Mouse (Mus musculus) limb, embryonic 14.5 days (tissue): Measurements from ENCODE around the gene Phactr2. TPM values are rescaled to one million over a fixed set of nuclear protein-coding genes. Genes with fewer than 3 reads are reported as not detected.

Experiments
- ATAC-seq: fragments of 200-750 bp; cut with Nextera tagmentation; 2 replicates; pipeline ENCODE4 v1.8.0; 2017; ENCODE audit warnings: low read depth, moderate number of reproducible peaks, moderate TSS enrichment; ENCODE audit not compliant: low FRiP score
- DNase-seq: peaks from one replicate; pipeline ENCODE4 v3.0.0-alpha.2; 2015; ENCODE audit warnings: low spot score
- H3K27ac ChIP-seq: fragments of 300-500 bp; sonication (generic); replicated peaks from 2 replicates; pipeline ENCODE4 v1.5.1; 2014; ENCODE audit warnings: low read depth, mild to moderate bottlenecking, low read length, moderate library complexity, mixed read lengths
- H3K27me3 ChIP-seq: fragments of 300-500 bp; sonication (generic); 2 replicates; pipeline ENCODE4 v1.6.1; 2014; ENCODE audit warnings: low read length, mixed read lengths; ENCODE audit not compliant: control insufficient read depth, insufficient read depth
- H3K36me3 ChIP-seq: fragments of 300-500 bp; sonication (generic); 2 replicates; pipeline ENCODE4 v1.6.1; 2014; ENCODE audit warnings: mild to moderate bottlenecking, low read length, moderate library complexity, mixed read lengths; ENCODE audit not compliant: control insufficient read depth, insufficient read depth
- H3K4me1 ChIP-seq: fragments of 300-500 bp; sonication (generic); 2 replicates; pipeline ENCODE4 v1.6.1; 2014; ENCODE audit warnings: antibody characterized with exemption, low read length, mixed read lengths; ENCODE audit not compliant: control insufficient read depth, insufficient read depth
- H3K4me2 ChIP-seq: fragments of 300-500 bp; sonication (generic); replicated peaks from 2 replicates; pipeline ENCODE4 v1.6.1; 2014; ENCODE audit warnings: low read depth, mild to moderate bottlenecking, low read length, moderate library complexity; ENCODE audit not compliant: severe bottlenecking
- H3K4me3 ChIP-seq: fragments of 300-500 bp; sonication (generic); replicated peaks from 2 replicates; pipeline ENCODE4 v1.5.1; 2014; ENCODE audit warnings: low read length
- H3K9ac ChIP-seq: fragments of 300-500 bp; sonication (generic); 2 replicates; pipeline ENCODE4 v1.6.1; 2014; ENCODE audit warnings: mild to moderate bottlenecking, low read depth, low read length, moderate library complexity; ENCODE audit not compliant: severe bottlenecking
- H3K9me3 ChIP-seq: fragments of 300-500 bp; sonication (generic); 2 replicates; pipeline ENCODE4 v1.6.1; 2016; ENCODE audit warnings: low read length; ENCODE audit not compliant: control insufficient read depth
- POLR2A ChIP-seq: fragments of 200-500 bp; IDR thresholded peaks from 2 replicates; pipeline ENCODE4 v1.8.0; 2012; ENCODE audit warnings: inconsistent platforms, mild to moderate bottlenecking, moderate library complexity, borderline replicate concordance; ENCODE audit not compliant: insufficient read depth, insufficient read length; ENCODE audit errors: extremely low read depth
- WGBS: fragments of 180-500 bp; shearing (Covaris S2); extraction: QIAGEN DNeasy Blood & Tissue Kit; methylation state at CpG from one replicate; pipeline ENCODE4 v1.1.7; 2014; 5-methylcytosine and 5-hydroxymethylcytosine counted together
- polyA plus RNA-seq, 2 experiments: library from polyadenylated mRNA; depleted of rRNA in 1 of 2; stranded (reverse) in 1 of 2; unstranded in 1 of 2; fragments of >200 nt; fragmentation: Nextera tagmentation in 1 of 2; extraction: Ambion mirVana in 1 of 2; gene quantifications; 2 replicates each; pipeline versions ENCODE4 v1.2.1 to v1.2.3; 2012 to 2014

The Phactr2 gene
- polyA plus RNA-seq, 2 experiments, result 20.0 to 36.5 TPM

DNA sequence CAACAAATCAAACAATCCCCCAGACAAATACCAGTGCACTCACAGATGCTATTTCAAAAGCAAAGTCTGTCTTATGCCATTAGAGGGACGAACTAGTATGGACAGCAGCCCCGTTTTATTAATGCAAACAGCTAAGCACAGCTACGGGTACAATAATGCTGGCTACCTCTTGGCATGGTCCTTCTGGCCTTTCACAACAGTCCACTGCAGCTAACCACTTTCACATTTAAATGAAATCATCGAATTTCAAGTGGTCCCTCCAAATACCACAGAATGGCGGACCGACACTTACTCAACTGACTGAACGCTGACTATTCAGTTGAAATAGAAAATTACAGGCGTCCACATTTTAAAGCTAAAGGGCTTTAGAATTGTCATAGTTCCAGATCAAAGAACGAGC is 261.9 kb downstream of the Phactr2 start:
- no peak for TF ChIP-seq POLR2A
- Histone ChIP-seq H3K4me1 (peaks cover 3% of the 10 kb centered on the region; the same call in 1 of the 2 replicates), H3K27me3 (no peaks in the 10 kb centered on the region), H3K4me2 (no peak overlapping the region), H3K36me3 (no peaks in the 10 kb centered on the region; the same call in 1 of the 2 replicates), H3K9me3 (no peaks in the 10 kb centered on the region), H3K9ac (no peak overlapping the region), H3K4me3 (no peak overlapping the region), H3K27ac (no peak overlapping the region)
- ATAC-seq, result no peak
- no peak for DNase-seq
- 75% methylated on average over 9 of the region's 9 CpGs for WGBS

DNA sequence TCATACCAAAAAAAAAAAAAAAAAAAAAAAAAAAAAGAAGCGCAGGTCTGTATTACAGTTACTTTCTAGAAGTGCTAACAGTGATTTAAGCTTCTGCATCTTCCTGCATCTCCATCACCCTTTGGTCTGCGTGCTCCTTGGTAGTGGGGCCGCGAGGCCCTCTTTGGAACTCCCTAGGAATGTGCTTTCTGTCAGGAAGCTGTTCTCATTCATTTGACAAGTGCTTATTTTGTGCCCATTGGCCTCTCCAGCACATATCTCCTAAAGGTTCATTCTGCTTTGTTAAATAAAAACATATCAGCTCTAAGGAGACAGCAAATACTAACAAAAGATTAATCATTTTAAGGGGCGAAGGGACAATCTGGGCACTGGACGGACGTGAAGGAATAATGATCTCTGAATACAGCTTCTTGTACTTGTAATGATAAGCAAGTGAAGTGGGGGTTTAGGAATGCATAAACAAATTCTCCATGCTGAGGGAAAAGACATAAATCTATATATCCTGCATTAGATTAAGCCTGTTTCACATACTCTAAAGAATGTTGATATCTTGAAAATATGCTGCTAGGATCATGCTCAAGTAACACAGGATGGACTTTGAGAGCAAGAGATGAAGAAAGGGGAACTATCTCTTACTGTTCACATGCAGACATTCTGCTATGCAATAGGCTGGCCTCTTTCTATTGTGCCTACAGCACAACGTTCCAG is 264.1 kb downstream of the Phactr2 start:
- H3K4me3 ChIP-seq, result no peak overlapping the region
- H3K27me3 ChIP-seq, result no peaks in the 10 kb centered on the region
- no peak overlapping the region for H3K4me2 ChIP-seq
- no peak for TF ChIP-seq POLR2A
- peaks cover 3% of the 10 kb centered on the region; the same call in 1 of the 2 replicates for H3K4me1 ChIP-seq
- H3K27ac ChIP-seq, result no peak overlapping the region
- DNase-seq (no peak), ATAC-seq (no peak)
- no peak overlapping the region for H3K9ac ChIP-seq
- 67% methylated on average over 8 of the region's 8 CpGs for WGBS
- no peaks in the 10 kb centered on the region; the same call in 1 of the 2 replicates for H3K36me3 ChIP-seq
- H3K9me3 ChIP-seq, result no peaks in the 10 kb centered on the region

DNA sequence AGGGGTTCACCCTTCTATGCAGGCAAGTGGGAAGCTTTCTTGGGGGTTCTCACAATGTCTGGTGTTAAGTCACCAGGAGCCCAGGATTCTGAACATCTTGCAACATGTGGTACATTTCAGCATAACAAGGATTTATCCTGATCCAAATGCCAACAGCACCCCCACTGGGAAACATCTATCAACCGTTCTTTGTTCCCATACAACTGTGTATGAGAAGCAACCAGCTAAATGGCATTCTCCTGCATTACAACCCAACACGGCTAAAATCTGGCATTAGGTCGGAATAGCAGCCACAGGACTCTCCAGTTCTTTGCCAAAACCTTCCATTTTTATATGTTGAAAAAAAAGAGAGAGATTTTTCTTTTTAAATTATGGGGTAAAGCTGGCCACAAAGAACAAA is 264.7 kb downstream of the Phactr2 start:
- no peak for ATAC-seq
- no peak for DNase-seq
- no peak overlapping the region for H3K9ac ChIP-seq
- no peak for TF ChIP-seq POLR2A
- no peaks in the 10 kb centered on the region; the same call in 1 of the 2 replicates for H3K36me3 ChIP-seq
- no peak overlapping the region for H3K4me3 ChIP-seq
- no peak overlapping the region for H3K4me2 ChIP-seq
- 79% methylated on average over 3 of the region's 3 CpGs for WGBS
- H3K27ac ChIP-seq, result no peak overlapping the region
- H3K9me3 ChIP-seq, result no peaks in the 10 kb centered on the region
- no peaks in the 10 kb centered on the region for H3K27me3 ChIP-seq
- peaks cover 3% of the 10 kb centered on the region; the same call in 1 of the 2 replicates for H3K4me1 ChIP-seq

DNA sequence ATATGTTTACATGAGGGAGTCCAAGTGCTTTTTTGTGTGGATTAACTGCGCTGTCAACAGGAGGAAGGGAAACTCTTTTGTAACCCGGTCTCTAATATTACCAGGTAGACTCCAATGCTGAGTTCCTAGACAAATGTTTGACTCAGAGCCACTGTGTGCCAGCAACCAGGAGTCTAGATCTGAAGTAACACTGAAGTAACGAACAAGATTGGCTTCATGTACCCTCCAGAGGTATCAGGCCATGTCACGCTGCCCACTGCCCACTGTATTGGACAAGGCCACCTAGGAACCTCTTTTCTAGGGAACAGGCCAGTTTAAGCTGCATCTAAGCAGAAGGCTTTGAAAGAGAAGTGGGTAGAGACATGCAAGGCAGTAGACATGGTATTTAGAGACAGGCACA is 265.2 kb downstream of the Phactr2 start:
- Histone ChIP-seq H3K9ac (no peak overlapping the region), H3K27me3 (no peaks in the 10 kb centered on the region), H3K4me1 (peaks cover 3% of the 10 kb centered on the region; the same call in 1 of the 2 replicates), H3K4me2 (no peak overlapping the region), H3K4me3 (no peak overlapping the region), H3K9me3 (no peaks in the 10 kb centered on the region), H3K36me3 (no peaks in the 10 kb centered on the region; the same call in 1 of the 2 replicates), H3K27ac (no peak overlapping the region)
- ATAC-seq (no peak), DNase-seq (no peak)
- no peak for TF ChIP-seq POLR2A
- 86% methylated on average over 4 of the region's 4 CpGs for WGBS

DNA sequence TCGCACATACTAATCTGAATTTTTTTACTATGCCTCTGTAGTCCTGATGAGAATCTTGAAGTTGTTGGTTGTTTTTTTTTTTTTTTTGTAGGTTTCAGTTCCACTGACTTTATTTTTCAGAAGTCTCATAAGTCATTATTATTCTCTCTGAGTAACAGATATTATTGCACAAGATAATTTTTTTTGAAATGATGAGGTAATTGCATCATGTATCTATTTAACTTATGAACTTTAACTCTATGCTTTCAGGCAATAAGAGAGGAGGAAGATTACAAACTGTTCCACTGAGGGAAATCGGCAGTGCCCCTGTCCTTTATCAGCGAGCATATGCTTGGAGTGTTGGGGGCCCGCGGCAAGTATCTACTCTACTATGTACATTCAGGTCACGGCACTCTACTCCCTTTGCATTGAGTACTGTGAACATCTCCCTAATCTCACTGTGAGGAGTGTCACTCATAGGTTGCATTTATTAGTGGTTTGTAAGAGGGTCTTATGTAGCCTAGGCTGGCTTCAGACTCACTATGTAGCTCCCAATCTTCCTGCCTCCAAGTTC is 272.4 kb downstream of the Phactr2 start:
- no peak overlapping the region for H3K4me2 ChIP-seq
- H3K27me3 ChIP-seq, result no peaks in the 10 kb centered on the region
- H3K9ac ChIP-seq, result no peak overlapping the region
- no peak for TF ChIP-seq POLR2A
- H3K36me3 ChIP-seq, result no peaks in the 10 kb centered on the region
- no peaks in the 10 kb centered on the region; the same call in 1 of the 2 replicates for H3K4me1 ChIP-seq
- H3K9me3 ChIP-seq, result no peaks in the 10 kb centered on the region
- no peak for ATAC-seq
- H3K27ac ChIP-seq, result no peak overlapping the region
- no peak for DNase-seq
- H3K4me3 ChIP-seq, result no peak overlapping the region
- WGBS, result 93% methylated on average over 6 of the region's 6 CpGs
